Mouse (Mus musculus): ENCODE results near the gene Tmem107.

- TF ChIP-seq MAFK (IDR thresholded peaks at IDR 0.05; ENCODE audit: insufficient read depth, low read depth, low read length) (no peak), ZNF384 (IDR thresholded peaks at IDR 0.05; ENCODE audit: low read depth, low read length) (no peak), CHD2 (IDR thresholded peaks at IDR 0.05; ENCODE audit: low read depth, low read length) (no peak), HCFC1 (IDR thresholded peaks at IDR 0.05; ENCODE audit: borderline replicate concordance, insufficient read depth, low read length) (no peak)
These were observed 4.1 kb downstream of the Tmem107 start for GRCm38 (mm10) chr11:69074776-69075069.
